Mouse (Mus musculus): ENCODE measurements at regions not wholly inside any gene's neighbourhood (a gene's known extent, or its start where the extent isn't known, plus 50 kb on each side); places are given as distances from the start of the nearest gene placed in this dataset.

- TF ChIP-seq CTCF (IDR thresholded peaks at IDR 0.05; ENCODE audit: borderline replicate concordance, insufficient read depth, low read depth, low read length) (no peak), POLR2A (IDR thresholded peaks at IDR 0.05; ENCODE audit: borderline replicate concordance, insufficient read depth, low read length) (no peak)
These were observed 82.3 kb upstream of the Tet2 start for GRCm38 (mm10) chr3:133627116-133627844.
